Mouse (Mus musculus) naive thymus-derived CD4-positive, alpha-beta T cell, adult 2 months (primary cell): ENCODE results near the gene Fam221b.

Experiments used
- DNase-seq: peaks from one replicate; pipeline ENCODE4 v3.0.0-alpha.2; 2011; ENCODE audit warnings: low read depth

The Fam221b gene

GRCm38 (mm10) chr4:43668782-43669427 is at the start of gene Fam221b, which contains the start of gene Tmem8b:
Gene Fam221b (minus strand): TSS chr4:43669145.
Gene Tmem8b (plus strand): TSS chr4:43668971.
- peak; percentile 91 for DNase-seq

- no peak for DNase-seq
Observed at GRCm38 (mm10) chr4:43713652-43714219, 44.8 kb upstream of the Fam221b start.

- peak; percentile 80 for DNase-seq
Observed at GRCm38 (mm10) chr4:43711821-43712220, 42.9 kb upstream of the Fam221b start.

GRCm38 (mm10) chr4:43709869-43710268 is 40.9 kb upstream of the Fam221b start, which contains the start of gene Olfr71:
Gene Olfr71 (minus strand): TSS chr4:43710255.
- DNase-seq = no peak

GRCm38 (mm10) chr4:43705991-43706390 is 37.0 kb upstream of the Fam221b start:
- DNase-seq = no peak

GRCm38 (mm10) chr4:43703851-43704250 is 34.9 kb upstream of the Fam221b start:
- DNase-seq = no peak

GRCm38 (mm10) chr4:43703439-43703838 is 34.5 kb upstream of the Fam221b start:
- peak; percentile 7 for DNase-seq

- no peak for DNase-seq
Observed at GRCm38 (mm10) chr4:43700707-43701106, 31.8 kb upstream of the Fam221b start, which contains the start of gene Olfr70. Gene Olfr70 (minus strand): TSS chr4:43700807.

- no peak for DNase-seq
Observed at GRCm38 (mm10) chr4:43696561-43696960, 27.6 kb upstream of the Fam221b start.

- DNase-seq = no peak
Observed at GRCm38 (mm10) chr4:43695249-43695671, 26.3 kb upstream of the Fam221b start.

GRCm38 (mm10) chr4:43694439-43695248 is 25.7 kb upstream of the Fam221b start:
- DNase-seq = no peak

GRCm38 (mm10) chr4:43693806-43694241 is 24.9 kb upstream of the Fam221b start:
- no peak for DNase-seq

- no peak for DNase-seq
Observed at GRCm38 (mm10) chr4:43691026-43691425, 22.1 kb upstream of the Fam221b start.

GRCm38 (mm10) chr4:43690021-43690420 is 21.1 kb upstream of the Fam221b start:
- DNase-seq = no peak

- no peak for DNase-seq
Observed at GRCm38 (mm10) chr4:43679416-43680043, 10.6 kb upstream of the Fam221b start.

GRCm38 (mm10) chr4:43678541-43678940 is 9.6 kb upstream of the Fam221b start:
- no peak for DNase-seq

- no peak for DNase-seq
Observed at GRCm38 (mm10) chr4:43675608-43676007, 6.7 kb upstream of the Fam221b start.

- no peak for DNase-seq
Observed at GRCm38 (mm10) chr4:43674974-43675373, 6.0 kb upstream of the Fam221b start.

- DNase-seq = no peak
Observed at GRCm38 (mm10) chr4:43673703-43674102, 4.8 kb upstream of the Fam221b start.

GRCm38 (mm10) chr4:43672070-43672469 is 3.1 kb upstream of the Fam221b start:
- DNase-seq = peak; percentile 90

GRCm38 (mm10) chr4:43669428-43669794 is 466 bp upstream of the Fam221b start:
- no peak for DNase-seq

- DNase-seq = peak; percentile 39
Observed at GRCm38 (mm10) chr4:43666412-43666811, 2.5 kb downstream of the Fam221b start.
